Mouse (Mus musculus): ENCODE measurements around the gene Rexo5. TPM values are rescaled to one million over a fixed set of nuclear protein-coding genes. Genes with fewer than 3 reads are reported as not detected.

Gene Rexo5
- polyA plus RNA-seq, 1 experiment from 2014 or later = 24.8 TPM

DNA sequence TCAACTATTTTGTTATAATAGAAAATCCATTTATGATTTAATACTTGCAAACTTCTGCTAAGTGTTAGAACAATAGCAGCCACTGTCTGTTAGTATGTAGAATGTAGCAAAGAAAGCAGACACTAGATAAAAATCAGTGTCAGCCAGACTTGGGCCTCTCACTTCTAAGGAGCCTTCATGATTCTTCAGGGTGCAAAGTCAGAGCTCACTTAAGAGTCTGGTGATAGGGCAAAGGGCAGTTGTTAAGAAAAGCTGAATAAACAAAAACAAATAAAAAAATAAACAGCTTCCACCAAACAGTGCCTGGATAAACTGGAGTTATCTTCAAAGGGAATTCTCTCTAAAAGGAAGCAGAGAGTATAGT lies 67.1 kb downstream of the Rexo5 start:
- H3K27ac ChIP-seq (replicated peaks; ENCODE audit: low read depth, low read length) = no peak overlapping the region
- no peak overlapping the region for H3K4me3 ChIP-seq (ENCODE audit: low read depth, low read length)
- H3K9me3 ChIP-seq (ENCODE audit: control insufficient read depth, low read length) = no peaks in the 10 kb centered on the region
- ATAC-seq (ENCODE audit: insufficient number of reproducible peaks, low FRiP score, low TSS enrichment, low read depth) (no peak), DNase-seq (ENCODE audit: low spot score) (no peak)
- no peak overlapping the region for H3K9ac ChIP-seq (ENCODE audit: low read length)
- no peaks in the 10 kb centered on the region for H3K36me3 ChIP-seq (ENCODE audit: control insufficient read depth, insufficient read depth, low read length)
- peaks cover 4% of the 10 kb centered on the region; the same call in 1 of the 2 replicates for H3K4me1 ChIP-seq (ENCODE audit: control insufficient read depth, insufficient read depth, low read length)
- H3K4me2 ChIP-seq (ENCODE audit: low read depth, severe bottlenecking) = no peak overlapping the region
- H3K27me3 ChIP-seq (ENCODE audit: control insufficient read depth, insufficient read depth, low read length) = no peaks in the 10 kb centered on the region

- no peaks in the 10 kb centered on the region for H3K27me3 ChIP-seq (ENCODE audit: control insufficient read depth, insufficient read depth, low read length)
- peaks cover 4% of the 10 kb centered on the region; the same call in 1 of the 2 replicates for H3K4me1 ChIP-seq (ENCODE audit: control insufficient read depth, insufficient read depth, low read length)
- peak overlapping the region; percentile 43; the same call in 1 of the 2 replicates for H3K27ac ChIP-seq (replicated peaks; ENCODE audit: low read depth, low read length)
- DNase-seq (ENCODE audit: low spot score) = peak; percentile 75
- H3K4me3 ChIP-seq (ENCODE audit: low read depth, low read length) = no peak overlapping the region
- ATAC-seq (ENCODE audit: insufficient number of reproducible peaks, low FRiP score, low TSS enrichment, low read depth) = peak; percentile 79; the same call in 1 of the 2 replicates
- no peaks in the 10 kb centered on the region for H3K9me3 ChIP-seq (ENCODE audit: control insufficient read depth, low read length)
- 37% methylated on average over 6 of the region's 6 CpGs for WGBS
- no peak overlapping the region for H3K4me2 ChIP-seq (ENCODE audit: low read depth, severe bottlenecking)
- H3K36me3 ChIP-seq (ENCODE audit: control insufficient read depth, insufficient read depth, low read length) = no peaks in the 10 kb centered on the region
- H3K9ac ChIP-seq (ENCODE audit: low read length) = no peak overlapping the region
These were observed 67.7 kb downstream of the Rexo5 start for GRCm38 (mm10) chr7:119861335-119862091.

- ATAC-seq (ENCODE audit: insufficient number of reproducible peaks, low FRiP score, low TSS enrichment, low read depth) (no peak), DNase-seq (ENCODE audit: low spot score) (no peak)
- Histone ChIP-seq H3K27me3 (ENCODE audit: control insufficient read depth, insufficient read depth, low read length) (no peaks in the 10 kb centered on the region), H3K36me3 (ENCODE audit: control insufficient read depth, insufficient read depth, low read length) (no peaks in the 10 kb centered on the region), H3K9ac (ENCODE audit: low read length) (no peak overlapping the region), H3K4me2 (ENCODE audit: low read depth, severe bottlenecking) (no peak overlapping the region), H3K4me1 (ENCODE audit: control insufficient read depth, insufficient read depth, low read length) (peaks cover 4% of the 10 kb centered on the region; the same call in 1 of the 2 replicates), H3K27ac (replicated peaks; ENCODE audit: low read depth, low read length) (no peak overlapping the region; the same call in 1 of the 2 replicates), H3K4me3 (ENCODE audit: low read depth, low read length) (no peak overlapping the region), H3K9me3 (ENCODE audit: control insufficient read depth, low read length) (no peaks in the 10 kb centered on the region)
- 39% methylated on average over 1 of the region's 1 CpGs for WGBS
These were observed 68.4 kb downstream of the Rexo5 start for GRCm38 (mm10) chr7:119862167-119862566.

- Histone ChIP-seq H3K4me2 (ENCODE audit: low read depth, severe bottlenecking) (no peak overlapping the region), H3K27ac (replicated peaks; ENCODE audit: low read depth, low read length) (no peak overlapping the region), H3K36me3 (ENCODE audit: control insufficient read depth, insufficient read depth, low read length) (no peaks in the 10 kb centered on the region), H3K9ac (ENCODE audit: low read length) (no peak overlapping the region), H3K4me3 (ENCODE audit: low read depth, low read length) (no peak overlapping the region), H3K27me3 (ENCODE audit: control insufficient read depth, insufficient read depth, low read length) (no peaks in the 10 kb centered on the region), H3K4me1 (ENCODE audit: control insufficient read depth, insufficient read depth, low read length) (peaks cover 4% of the 10 kb centered on the region; the same call in 1 of the 2 replicates), H3K9me3 (ENCODE audit: control insufficient read depth, low read length) (no peaks in the 10 kb centered on the region)
- no peak for ATAC-seq (ENCODE audit: insufficient number of reproducible peaks, low FRiP score, low TSS enrichment, low read depth)
- 90% methylated on average over 5 of the region's 5 CpGs for WGBS
- DNase-seq (ENCODE audit: low spot score) = no peak
These were observed 70.7 kb downstream of the Rexo5 start for GRCm38 (mm10) chr7:119864500-119864899.

- Histone ChIP-seq H3K9ac (ENCODE audit: low read length) (no peak overlapping the region), H3K27ac (replicated peaks; ENCODE audit: low read depth, low read length) (no peak overlapping the region), H3K4me1 (ENCODE audit: control insufficient read depth, insufficient read depth, low read length) (peaks cover 4% of the 10 kb centered on the region; the same call in 1 of the 2 replicates), H3K9me3 (ENCODE audit: control insufficient read depth, low read length) (no peaks in the 10 kb centered on the region), H3K4me3 (ENCODE audit: low read depth, low read length) (no peak overlapping the region), H3K4me2 (ENCODE audit: low read depth, severe bottlenecking) (no peak overlapping the region), H3K27me3 (ENCODE audit: control insufficient read depth, insufficient read depth, low read length) (no peaks in the 10 kb centered on the region), H3K36me3 (ENCODE audit: control insufficient read depth, insufficient read depth, low read length) (no peaks in the 10 kb centered on the region)
- DNase-seq (ENCODE audit: low spot score) (no peak), ATAC-seq (ENCODE audit: insufficient number of reproducible peaks, low FRiP score, low TSS enrichment, low read depth) (no peak)
- 74% methylated on average over 1 of the region's 1 CpGs for WGBS
These were observed 72.3 kb downstream of the Rexo5 start for GRCm38 (mm10) chr7:119866136-119866535.

DNA sequence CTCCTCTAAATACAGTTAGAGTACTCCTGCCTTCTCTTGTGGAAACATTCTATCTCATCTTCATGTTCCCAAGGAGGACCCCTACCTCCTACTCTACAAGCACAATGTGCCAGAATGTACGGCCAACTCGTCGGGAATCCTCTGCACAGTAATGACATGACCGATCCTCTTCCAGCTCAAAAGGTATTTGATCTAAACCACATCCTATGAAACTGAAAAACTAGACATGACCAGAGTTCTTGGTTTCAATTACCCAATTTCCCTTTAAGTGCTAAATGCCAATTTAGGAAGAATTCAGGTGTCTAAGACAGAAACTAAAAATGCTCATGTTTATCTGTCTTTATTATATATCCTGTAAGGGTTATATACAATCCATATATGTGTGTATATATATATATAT lies 78.4 kb downstream of the Rexo5 start:
- Histone ChIP-seq H3K4me3 (ENCODE audit: low read depth, low read length) (no peak overlapping the region), H3K4me2 (ENCODE audit: low read depth, severe bottlenecking) (no peak overlapping the region), H3K9ac (ENCODE audit: low read length) (no peak overlapping the region), H3K27ac (replicated peaks; ENCODE audit: low read depth, low read length) (no peak overlapping the region), H3K36me3 (ENCODE audit: control insufficient read depth, insufficient read depth, low read length) (no peaks in the 10 kb centered on the region), H3K27me3 (ENCODE audit: control insufficient read depth, insufficient read depth, low read length) (no peaks in the 10 kb centered on the region), H3K4me1 (ENCODE audit: control insufficient read depth, insufficient read depth, low read length) (no peaks in the 10 kb centered on the region), H3K9me3 (ENCODE audit: control insufficient read depth, low read length) (no peaks in the 10 kb centered on the region)
- no peak for DNase-seq (ENCODE audit: low spot score)
- no peak for ATAC-seq (ENCODE audit: insufficient number of reproducible peaks, low FRiP score, low TSS enrichment, low read depth)
- WGBS = 92% methylated on average over 4 of the region's 4 CpGs

GRCm38 (mm10) chr7:119873050-119873449 lies 79.2 kb downstream of the Rexo5 start:
- H3K27ac ChIP-seq (replicated peaks; ENCODE audit: low read depth, low read length) = no peak overlapping the region
- DNase-seq (ENCODE audit: low spot score) = no peak
- no peak overlapping the region for H3K9ac ChIP-seq (ENCODE audit: low read length)
- no peaks in the 10 kb centered on the region for H3K4me1 ChIP-seq (ENCODE audit: control insufficient read depth, insufficient read depth, low read length)
- H3K36me3 ChIP-seq (ENCODE audit: control insufficient read depth, insufficient read depth, low read length) = no peaks in the 10 kb centered on the region
- WGBS = 63% methylated on average over 2 of the region's 2 CpGs
- no peak overlapping the region for H3K4me3 ChIP-seq (ENCODE audit: low read depth, low read length)
- no peak for ATAC-seq (ENCODE audit: insufficient number of reproducible peaks, low FRiP score, low TSS enrichment, low read depth)
- H3K4me2 ChIP-seq (ENCODE audit: low read depth, severe bottlenecking) = no peak overlapping the region
- H3K9me3 ChIP-seq (ENCODE audit: control insufficient read depth, low read length) = no peaks in the 10 kb centered on the region
- H3K27me3 ChIP-seq (ENCODE audit: control insufficient read depth, insufficient read depth, low read length) = no peaks in the 10 kb centered on the region

GRCm38 (mm10) chr7:119875776-119876440 lies 82.1 kb downstream of the Rexo5 start:
- Histone ChIP-seq H3K9ac (ENCODE audit: low read length) (no peak overlapping the region), H3K36me3 (ENCODE audit: control insufficient read depth, insufficient read depth, low read length) (no peaks in the 10 kb centered on the region), H3K27ac (replicated peaks; ENCODE audit: low read depth, low read length) (no peak overlapping the region), H3K27me3 (ENCODE audit: control insufficient read depth, insufficient read depth, low read length) (no peaks in the 10 kb centered on the region), H3K4me3 (ENCODE audit: low read depth, low read length) (no peak overlapping the region), H3K4me2 (ENCODE audit: low read depth, severe bottlenecking) (no peak overlapping the region), H3K9me3 (ENCODE audit: control insufficient read depth, low read length) (no peaks in the 10 kb centered on the region), H3K4me1 (ENCODE audit: control insufficient read depth, insufficient read depth, low read length) (no peaks in the 10 kb centered on the region)
- 73% methylated on average over 3 of the region's 3 CpGs for WGBS
- DNase-seq (ENCODE audit: low spot score) (no peak), ATAC-seq (ENCODE audit: insufficient number of reproducible peaks, low FRiP score, low TSS enrichment, low read depth) (no peak)
